21 mouse cellular contexts compared by ENCODE assay signal in the genomic region with DNA sequence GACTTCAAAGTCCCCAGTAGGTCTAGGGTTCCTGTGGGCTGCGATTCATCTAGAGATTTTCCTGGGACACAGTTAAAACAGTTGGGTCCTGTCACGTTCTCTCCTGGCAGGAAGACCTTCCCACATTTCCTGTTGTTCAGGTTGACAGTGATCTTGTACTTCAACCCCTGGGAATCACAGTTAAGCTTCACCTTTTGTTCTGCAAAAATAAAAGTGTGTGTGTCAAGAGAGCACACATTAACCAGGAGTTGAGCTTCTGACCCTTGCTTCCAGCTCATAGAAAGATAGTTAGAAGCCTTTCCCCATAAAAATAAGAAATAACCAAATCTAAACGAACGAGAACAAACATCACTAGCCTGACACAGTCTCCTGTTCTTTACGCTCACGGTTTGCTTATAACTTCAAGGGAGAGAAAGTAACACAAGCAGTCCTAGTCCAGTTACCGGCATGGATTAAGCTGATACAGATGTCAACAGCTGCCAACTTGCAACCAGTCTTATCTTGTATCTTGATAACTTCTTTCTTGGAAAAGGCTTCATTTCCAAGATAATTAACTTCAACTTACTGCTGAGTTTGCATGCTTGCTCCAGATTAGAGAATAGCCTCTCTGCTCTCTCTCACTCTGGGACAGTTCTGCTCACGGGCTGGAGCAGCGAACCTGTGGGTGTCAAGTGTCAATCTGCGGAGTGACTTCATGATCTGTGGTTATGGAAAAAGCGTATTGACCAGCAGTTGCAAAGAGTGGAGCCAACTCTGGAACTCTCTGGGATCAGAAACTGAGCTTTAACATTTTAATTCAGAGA. TPM values are rescaled to one million over a fixed set of nuclear protein-coding genes. Genes with fewer than 3 reads are reported as not detected.
DNase-seq lines count a peak whose midpoint lies in the region; ATAC-seq lines count a peak whose summit lies in the region.
"Had no signal": no experiment of that assay in that cellular context is flagged by ENCODE, and none has a peak within 500 bp of the region (broad histone marks: within the 10 kb centered on the region; RNA-seq: fewer than 3 reads in every experiment).

No protein-coding gene starts in this region.

- H3K4me3 ChIP-seq in kidney, embryonic 16.5 days (ENCODE audit: low read length), result no peak overlapping the region
- H3K4me3 ChIP-seq in intestine, embryonic 16.5 days (ENCODE audit: low read length), result 0 out of 2 replicates have a peak overlapping the region, but pooled peaks have one; percentile 0
- H3K4me3 ChIP-seq in forebrain, embryonic 14.5 days (ENCODE audit: low read depth, low read length), result no peak overlapping the region
- H3K4me3 ChIP-seq: embryonic facial prominence, embryonic 13.5 days; forebrain, embryonic 12.5 days; heart, embryonic 12.5 days; hindbrain, embryonic 12.5 days had no signal

- WGBS in kidney, embryonic 16.5 days, result 44% methylated on average over 11 of the region's 11 CpGs
- 33% methylated on average over 11 of the region's 11 CpGs for WGBS in intestine, embryonic 16.5 days
- WGBS in forebrain, embryonic 14.5 days, result 83% methylated on average over 11 of the region's 11 CpGs

- 0 out of 2 replicates have a peak, but pooled peaks cover 7% of the 10 kb centered on the region for H3K4me1 ChIP-seq in kidney, embryonic 16.5 days (ENCODE audit: insufficient read depth, low read length)
- H3K4me1 ChIP-seq in intestine, embryonic 16.5 days (ENCODE audit: control insufficient read depth, insufficient read depth, low read length), result 0 out of 2 replicates have a peak, but pooled peaks cover 3% of the 10 kb centered on the region
- H3K4me1 ChIP-seq in forebrain, embryonic 14.5 days (ENCODE audit: control insufficient read depth, insufficient read depth, low read length), result no peaks in the 10 kb centered on the region
- H3K4me1 ChIP-seq: forebrain, embryonic 12.5 days; heart, embryonic 12.5 days; hindbrain, embryonic 12.5 days had no signal

- H3K4me2 ChIP-seq in kidney, embryonic 16.5 days (replicated peaks; ENCODE audit: low read depth, low read length), result no peak overlapping the region
- H3K4me2 ChIP-seq in intestine, embryonic 16.5 days (ENCODE audit: low read depth, low read length), result peak overlapping the region; percentile 27
- no peak overlapping the region for H3K4me2 ChIP-seq in forebrain, embryonic 14.5 days (ENCODE audit: low read length)
- H3K4me2 ChIP-seq: embryonic facial prominence, embryonic 13.5 days; forebrain, embryonic 12.5 days; heart, embryonic 12.5 days; hindbrain, embryonic 12.5 days had no signal

- H3K9ac ChIP-seq in kidney, embryonic 16.5 days (replicated peaks; ENCODE audit: low read length), result no peak overlapping the region
- H3K9ac ChIP-seq in intestine, embryonic 16.5 days (ENCODE audit: low read depth, low read length), result no peak overlapping the region; the same call in 1 of the 2 replicates
- no peak overlapping the region for H3K9ac ChIP-seq in forebrain, embryonic 14.5 days (ENCODE audit: low read length)
- H3K9ac ChIP-seq: embryonic facial prominence, embryonic 13.5 days; forebrain, embryonic 12.5 days; forebrain, postnatal 0 days; heart, embryonic 12.5 days; hindbrain, embryonic 12.5 days had no signal

- no peaks in the 10 kb centered on the region for H3K9me3 ChIP-seq in kidney, embryonic 16.5 days (ENCODE audit: low read length)
- no peaks in the 10 kb centered on the region for H3K9me3 ChIP-seq in intestine, embryonic 16.5 days (ENCODE audit: control insufficient read depth, low read length)
- H3K9me3 ChIP-seq in forebrain, embryonic 14.5 days (replicated peaks; ENCODE audit: control insufficient read depth, low read length), result no peaks in the 10 kb centered on the region
- H3K9me3 ChIP-seq: embryonic facial prominence, embryonic 13.5 days; forebrain, embryonic 12.5 days; heart, embryonic 12.5 days; hindbrain, embryonic 12.5 days had no signal

- no peaks in the 10 kb centered on the region for H3K36me3 ChIP-seq in kidney, embryonic 16.5 days (ENCODE audit: insufficient read depth, low read length)
- no peaks in the 10 kb centered on the region for H3K36me3 ChIP-seq in intestine, embryonic 16.5 days (ENCODE audit: control insufficient read depth, insufficient read depth, low read length)
- no peaks in the 10 kb centered on the region for H3K36me3 ChIP-seq in forebrain, embryonic 14.5 days (ENCODE audit: control insufficient read depth, insufficient read depth, low read length)
- H3K36me3 ChIP-seq: embryonic facial prominence, embryonic 13.5 days; forebrain, embryonic 12.5 days; heart, embryonic 12.5 days; hindbrain, embryonic 12.5 days had no signal

- H3K27me3 ChIP-seq in kidney, embryonic 16.5 days (ENCODE audit: insufficient read depth, low read length), result peaks cover 7% of the 10 kb centered on the region
- no peaks in the 10 kb centered on the region for H3K27me3 ChIP-seq in intestine, embryonic 16.5 days (replicated peaks; ENCODE audit: control insufficient read depth, insufficient read depth, low read length)
- no peaks in the 10 kb centered on the region for H3K27me3 ChIP-seq in forebrain, embryonic 14.5 days (replicated peaks; ENCODE audit: control insufficient read depth, insufficient read depth, low read length)
- H3K27me3 ChIP-seq: CH12.LX; forebrain, embryonic 12.5 days; hindbrain, embryonic 12.5 days had no signal

- no peak overlapping the region for H3K27ac ChIP-seq in kidney, embryonic 16.5 days (ENCODE audit: low read length)
- H3K27ac ChIP-seq in intestine, embryonic 16.5 days (ENCODE audit: low read length), result peak overlapping the region; percentile 85
- no peak overlapping the region for H3K27ac ChIP-seq in forebrain, embryonic 14.5 days (ENCODE audit: low read depth, low read length)
- H3K27ac ChIP-seq: embryonic facial prominence, embryonic 13.5 days; forebrain, embryonic 12.5 days; hindbrain, embryonic 12.5 days had no signal

- DNase-seq in kidney, adult 18-20 months, result peak; percentile 13
- no peak for DNase-seq in kidney, adult 8-10 months
- peak; percentile 20 for DNase-seq in kidney, postnatal 14 days
- no peak for DNase-seq in cerebellum, adult 11 months
- no peak for DNase-seq in forebrain, embryonic 14.5 days (ENCODE audit: low spot score)
- DNase-seq: adrenal gland, postnatal 14 days; cerebellum, adult 18-20 months; cerebellum, adult 9-11 months; cerebellum, postnatal 36 days; forebrain, postnatal 0 days; gastrocnemius, postnatal 14 days; heart, postnatal 36 days had no signal

- no peak for ATAC-seq in kidney, embryonic 16.5 days (ENCODE audit: low FRiP score, low TSS enrichment)
- peak; percentile 86 for ATAC-seq in intestine, embryonic 16.5 days
- ATAC-seq in forebrain, embryonic 14.5 days, result no peak
- ATAC-seq: activated CD4-positive, CD25-positive, alpha-beta regulatory T cell, adult 4 months; forebrain, postnatal 0 days; Patski had no signal

RNA-seq across cellular contexts. Expression of a gene that starts 7.3 kb away (rescaled TPM):
- 27.4 and 29.1 TPM in 2 replicates for polyA plus RNA-seq in kidney, embryonic 16.5 days (2015; fragmentation: Nextera tagmentation; extraction: Ambion mirVana)
- 142 and 168 TPM in 2 replicates for polyA plus RNA-seq in intestine, embryonic 16.5 days (2015; fragmentation: Nextera tagmentation; extraction: Ambion mirVana)
- 53.8 and 66.7 TPM in 2 replicates for polyA plus RNA-seq in forebrain, embryonic 14.5 days (2014; fragmentation: Nextera tagmentation; extraction: Ambion mirVana)

Comparison
In these comparisons a context has a peak if more than half of its experiments do, and no peak if none do; other contexts are left out.
1. DNase-seq: peak in kidney, adult 18-20 months (single experiment) and kidney, postnatal 14 days (single experiment); none in kidney, adult 8-10 months (0 of 2), cerebellum, adult 11 months (single experiment) and forebrain, embryonic 14.5 days (single experiment).